Mouse (Mus musculus) lung, embryonic 14.5 days (tissue): Measurements from ENCODE around the gene Snn. TPM values are rescaled to one million over a fixed set of nuclear protein-coding genes. Genes with fewer than 3 reads are reported as not detected.
A peak's percentile ranks its signal among the peaks of the same experiment; 100 is the strongest.

Experiments
- ATAC-seq: fragments of 200-750 bp; cut with Nextera tagmentation; 2 replicates; pipeline ENCODE4 v1.8.0; 2017; ENCODE audit warnings: mild to moderate bottlenecking, moderate TSS enrichment, moderate library complexity; ENCODE audit not compliant: insufficient read depth
- DNase-seq: peaks from one replicate; pipeline ENCODE4 v3.0.0-alpha.2; 2015
- H3K27ac ChIP-seq: fragments of 300-500 bp; sonication (generic); 2 replicates; pipeline ENCODE4 v1.5.1; 2014; ENCODE audit warnings: low read depth, mild to moderate bottlenecking, moderate library complexity
- H3K27me3 ChIP-seq: fragments of 300-500 bp; sonication (generic); 2 replicates; pipeline ENCODE4 v1.6.1; 2014; ENCODE audit warnings: low read length, control low read depth; ENCODE audit not compliant: insufficient read depth
- H3K36me3 ChIP-seq: fragments of 300-500 bp; sonication (generic); 2 replicates; pipeline ENCODE4 v1.6.1; 2014; ENCODE audit warnings: control low read depth; ENCODE audit not compliant: insufficient read depth
- H3K4me1 ChIP-seq: fragments of 300-500 bp; sonication (generic); 2 replicates; pipeline ENCODE4 v1.6.1; 2014; ENCODE audit warnings: antibody characterized with exemption, control low read depth; ENCODE audit not compliant: insufficient read depth
- H3K4me2 ChIP-seq: fragments of 300-500 bp; sonication (generic); 2 replicates; pipeline ENCODE4 v1.6.1; 2014; ENCODE audit warnings: mild to moderate bottlenecking
- H3K4me3 ChIP-seq: fragments of 300-500 bp; sonication (generic); 2 replicates; pipeline ENCODE4 v1.5.1; 2014; ENCODE audit warnings: low read depth, low read length
- H3K9ac ChIP-seq: fragments of 300-500 bp; sonication (generic); 2 replicates; pipeline ENCODE4 v1.6.1; 2014
- H3K9me3 ChIP-seq: fragments of 300-500 bp; sonication (generic); 2 replicates; pipeline ENCODE4 v1.6.1; 2016; ENCODE audit warnings: low read depth, low read length, control low read depth
- CTCF ChIP-seq: IDR thresholded peaks from 2 replicates; pipeline ENCODE4 v1.5.1; 2016; ENCODE audit warnings: antibody characterized with exemption, low read depth
- WGBS: fragments of 180-500 bp; shearing (Covaris S2); extraction: QIAGEN DNeasy Blood & Tissue Kit; methylation state at CpG from one replicate; pipeline ENCODE4 v1.1.7; 2014; 5-methylcytosine and 5-hydroxymethylcytosine counted together
- polyA plus RNA-seq: library from polyadenylated mRNA; unstranded; fragments of >200 nt; fragmentation: Nextera tagmentation; extraction: Ambion mirVana; gene quantifications from 2 replicates; pipeline ENCODE4 v1.2.1, GENCODE M21; 2014

Snn gene
- polyA plus RNA-seq, 1 experiment from 2014 or later, result 57.7 TPM

DNA sequence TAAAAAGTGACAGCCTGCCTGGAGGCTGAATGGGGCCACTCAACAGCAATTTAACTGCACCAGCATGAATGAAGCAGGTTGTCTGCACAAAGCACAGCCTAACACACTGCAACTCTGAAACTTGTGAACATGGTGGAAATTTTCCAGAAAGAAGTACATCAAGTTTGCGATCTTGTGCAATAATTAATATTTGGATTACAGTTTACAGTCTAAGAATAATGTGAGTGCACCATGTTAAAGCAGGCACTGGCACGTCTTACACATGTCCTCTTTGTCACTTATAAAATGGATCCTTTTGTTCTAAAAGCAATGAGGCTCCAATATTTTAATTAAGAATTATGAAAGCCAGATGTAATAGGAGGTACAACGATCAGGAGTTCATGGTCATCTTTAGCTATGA is 36.6 kb downstream of the Snn start:
- H3K4me3 ChIP-seq, result no peak overlapping the region
- TF ChIP-seq CTCF, result no peak
- WGBS, result 88% methylated on average over 3 of the region's 3 CpGs
- H3K36me3 ChIP-seq, result peaks cover 14% of the 10 kb centered on the region; the same call in 1 of the 2 replicates
- H3K9ac ChIP-seq, result no peak overlapping the region
- ATAC-seq (no peak), DNase-seq (no peak)
- no peak overlapping the region for H3K27ac ChIP-seq
- no peak overlapping the region for H3K4me2 ChIP-seq
- H3K4me1 ChIP-seq, result no peaks in the 10 kb centered on the region
- no peaks in the 10 kb centered on the region for H3K27me3 ChIP-seq
- H3K9me3 ChIP-seq, result no peaks in the 10 kb centered on the region

DNA sequence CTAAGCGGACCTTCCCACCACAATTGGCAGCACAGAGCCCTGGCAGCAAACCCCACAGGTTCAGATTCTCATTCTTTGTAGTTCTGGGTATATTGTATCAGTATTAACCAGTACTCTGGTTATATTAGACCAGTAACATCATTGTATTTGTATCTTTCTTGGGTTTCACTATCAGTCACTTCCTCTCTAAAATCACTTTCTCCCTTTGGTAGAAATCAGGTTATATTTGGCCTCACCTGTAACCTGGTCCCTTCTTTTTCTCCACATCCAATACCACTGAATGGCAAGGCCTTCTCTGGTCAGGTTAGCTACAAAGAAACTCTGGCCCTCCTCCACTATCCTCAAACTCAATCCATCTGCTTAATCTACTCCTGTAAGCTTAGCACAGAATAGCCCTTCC is 44.2 kb downstream of the Snn start:
- Histone ChIP-seq H3K27ac (no peak overlapping the region), H3K9ac (no peak overlapping the region), H3K36me3 (peaks cover 14% of the 10 kb centered on the region; the same call in 1 of the 2 replicates), H3K4me3 (no peak overlapping the region), H3K4me1 (no peaks in the 10 kb centered on the region), H3K27me3 (no peaks in the 10 kb centered on the region), H3K4me2 (no peak overlapping the region), H3K9me3 (no peaks in the 10 kb centered on the region)
- 86% methylated on average over 1 of the region's 1 CpGs for WGBS
- ATAC-seq, result no peak
- no peak for DNase-seq
- no peak for TF ChIP-seq CTCF

DNA sequence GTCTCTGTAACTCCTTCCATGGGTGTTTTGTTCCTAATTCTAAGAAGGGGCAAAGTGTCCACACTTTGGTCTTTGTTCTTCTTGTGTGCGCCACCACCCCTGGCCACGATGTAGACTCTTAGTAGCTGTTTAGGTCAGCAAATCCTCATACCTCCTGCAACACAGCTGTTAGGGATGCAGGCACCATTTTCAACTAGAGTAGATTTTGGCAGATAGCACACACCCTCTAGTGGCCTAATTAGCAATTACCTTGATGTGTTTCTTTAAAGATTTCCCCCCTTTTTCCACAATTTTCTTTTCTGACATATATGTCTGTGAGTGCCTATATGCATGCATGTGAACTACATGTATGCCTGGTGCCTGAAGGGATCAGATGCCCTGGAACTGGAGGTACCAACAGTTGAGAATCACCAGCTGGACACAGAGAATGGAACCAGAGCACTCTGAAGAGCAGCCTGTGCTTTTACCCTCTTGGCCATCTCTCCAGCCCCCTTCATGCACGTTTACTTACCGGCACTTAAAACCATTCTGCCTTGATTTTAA is 48.5 kb downstream of the Snn start:
- peak; percentile 72 for DNase-seq
- ATAC-seq, result no peak
- 64% methylated on average over 4 of the region's 4 CpGs for WGBS

DNA sequence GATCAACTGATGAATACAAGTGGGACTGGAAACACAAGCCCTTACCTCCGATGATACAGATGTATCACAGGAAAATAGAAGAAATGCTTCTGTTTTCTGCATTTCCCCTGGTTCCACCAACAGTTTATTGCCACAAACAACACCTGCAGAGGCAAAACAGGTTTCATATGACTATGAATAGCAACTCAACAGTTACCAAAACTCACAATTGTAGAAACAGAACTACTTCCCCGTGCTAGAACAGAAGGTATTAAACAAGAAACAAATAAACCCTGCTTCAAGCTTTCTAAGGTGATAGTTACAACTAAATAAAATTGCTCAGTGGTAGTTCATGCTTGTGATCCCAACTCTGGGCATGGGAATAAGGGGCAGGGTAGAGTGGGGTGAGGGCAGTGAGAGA is 61.9 kb downstream of the Snn start:
- Histone ChIP-seq H3K9ac (no peak overlapping the region), H3K4me2 (no peak overlapping the region), H3K9me3 (no peaks in the 10 kb centered on the region), H3K4me3 (no peak overlapping the region), H3K36me3 (peaks cover 76% of the 10 kb centered on the region), H3K27ac (no peak overlapping the region), H3K4me1 (no peaks in the 10 kb centered on the region), H3K27me3 (no peaks in the 10 kb centered on the region)
- TF ChIP-seq CTCF, result no peak
- DNase-seq (no peak), ATAC-seq (no peak)
- WGBS, result 87% methylated on average over 2 of the region's 2 CpGs

More for the DNA sequence above, 48.5 kb downstream of the Snn start:
- H3K4me2 ChIP-seq, result no peak overlapping the region
- TF ChIP-seq CTCF, result peak; percentile 72
- H3K4me3 ChIP-seq, result no peak overlapping the region
- H3K36me3 ChIP-seq, result peaks cover 28% of the 10 kb centered on the region
- no peak overlapping the region for H3K9ac ChIP-seq
- no peaks in the 10 kb centered on the region for H3K4me1 ChIP-seq
- no peaks in the 10 kb centered on the region for H3K9me3 ChIP-seq
- no peak overlapping the region for H3K27ac ChIP-seq
- H3K27me3 ChIP-seq, result no peaks in the 10 kb centered on the region

DNA sequence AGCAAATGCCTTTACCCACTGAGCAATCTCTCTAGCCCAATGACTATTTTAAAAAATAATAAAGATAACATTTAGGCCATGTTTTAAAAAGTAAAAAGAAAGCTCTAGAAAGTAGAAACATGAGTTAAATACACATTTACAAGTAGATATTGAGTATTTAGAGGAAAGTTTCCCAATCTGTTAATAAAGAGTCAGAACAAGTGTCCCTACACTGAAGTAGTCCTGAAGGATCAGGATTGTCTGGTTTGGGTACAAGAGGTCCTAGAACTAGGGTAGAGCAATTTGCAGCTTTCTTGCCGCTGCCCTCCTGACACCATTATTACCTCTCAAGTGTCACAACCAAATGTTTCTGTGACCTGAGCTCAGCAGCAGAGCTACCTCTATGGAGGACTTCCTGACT is 63.4 kb downstream of the Snn start:
- Histone ChIP-seq H3K4me1 (no peaks in the 10 kb centered on the region), H3K9ac (no peak overlapping the region), H3K27me3 (no peaks in the 10 kb centered on the region), H3K36me3 (peaks cover 75% of the 10 kb centered on the region), H3K27ac (no peak overlapping the region), H3K9me3 (no peaks in the 10 kb centered on the region), H3K4me2 (no peak overlapping the region), H3K4me3 (no peak overlapping the region)
- WGBS, result 89% methylated on average over 1 of the region's 1 CpGs
- ATAC-seq (no peak), DNase-seq (no peak)
- no peak for TF ChIP-seq CTCF

Other genes starting within 250 kb of the Snn start
- gene Gm11172, start 248.0 kb upstream of the Snn start, polyA plus RNA-seq, result not detected in 2 replicates
- 4.3 and 4.8 TPM in 2 replicates for gene Rmi2, start 225.9 kb upstream of the Snn start, polyA plus RNA-seq
- gene Litaf, start 5.2 kb downstream of the Snn start, polyA plus RNA-seq, result 112 and 116 TPM in 2 replicates
- gene Txndc11, start 73.7 kb downstream of the Snn start, polyA plus RNA-seq, result 38.2 and 38.8 TPM in 2 replicates
- gene Zc3h7a, start 115.4 kb downstream of the Snn start, polyA plus RNA-seq, result 95.8 and 96.9 TPM in 2 replicates
- gene Rsl1d1, start 142.4 kb downstream of the Snn start, polyA plus RNA-seq, result 193 and 202 TPM in 2 replicates
- 105 and 115 TPM in 2 replicates for gene Gspt1, start 193.4 kb downstream of the Snn start, polyA plus RNA-seq